Mouse (Mus musculus) heart, adult 2 months (tissue): Measurements from ENCODE around the gene Shq1.

ENCODE experiments used
- CTCF ChIP-seq: fragments of 200-600 bp; IDR thresholded peaks from 2 replicates; pipeline ENCODE4 v1.8.1; 2022; ENCODE audit warnings: antibody characterized with exemption, mild to moderate bottlenecking, moderate library complexity
- POLR2A ChIP-seq: fragments of 200-500 bp; IDR thresholded peaks from 2 replicates; pipeline ENCODE4 v1.6.1; 2011; ENCODE audit warnings: mild to moderate bottlenecking, low read depth, low read length, control low read depth; ENCODE audit not compliant: insufficient read depth

DNA sequence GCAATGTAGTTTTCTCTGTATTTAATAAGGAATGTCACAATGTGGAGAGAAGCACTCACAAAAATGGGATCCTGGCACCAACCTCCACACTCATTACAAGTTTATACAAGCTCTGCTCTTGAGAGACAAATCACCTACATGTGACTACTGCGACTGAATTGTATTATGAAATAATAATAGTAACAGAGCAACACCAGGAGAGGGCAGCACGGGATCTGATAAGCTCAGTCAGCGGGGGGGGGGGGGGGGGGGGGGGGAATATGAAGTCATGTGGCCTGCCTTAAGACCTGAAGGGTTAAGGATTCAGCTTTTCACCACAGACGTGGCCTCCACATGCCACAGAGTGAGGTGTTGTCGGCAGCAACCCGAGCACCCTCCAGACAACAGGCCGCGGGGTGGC is 60.8 kb downstream of the Shq1 start:
- no peak for TF ChIP-seq POLR2A
- TF ChIP-seq CTCF, result peak; percentile 34
